Mouse (Mus musculus): ENCODE results near the gene Col6a5. TPM values are rescaled to one million over a fixed set of nuclear protein-coding genes. Genes with fewer than 3 reads are reported as not detected.

Col6a5 gene
- total RNA-seq (2022): 1 to 10 TPM; 2.3 to 9.6 (median 5.9) TPM

DNA sequence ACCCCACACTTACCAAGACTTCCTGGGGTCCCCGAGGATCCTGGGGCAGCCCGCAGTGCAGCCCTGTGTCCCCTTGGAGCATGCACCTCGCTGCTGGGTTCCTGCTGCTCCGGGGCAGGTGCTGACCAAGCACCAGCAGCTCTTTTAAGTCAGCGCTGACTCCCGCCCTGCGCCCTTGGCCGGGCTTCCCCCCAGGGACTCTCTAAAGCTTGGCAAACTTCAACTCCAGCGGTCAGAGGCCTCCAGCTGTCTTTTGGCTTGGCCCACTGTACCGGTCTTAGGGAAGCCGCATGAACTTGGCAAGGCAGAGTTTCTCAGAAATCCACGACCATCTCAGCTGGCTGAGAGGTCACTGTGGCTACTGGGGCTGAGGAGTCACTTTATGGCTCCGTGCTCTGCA is at the start of gene Col6a5:
Gene Col6a5 (minus strand): TSS at position 111 of the 400 bp plus-strand sequence.
- DNase-seq: peak; percentile 57

DNA sequence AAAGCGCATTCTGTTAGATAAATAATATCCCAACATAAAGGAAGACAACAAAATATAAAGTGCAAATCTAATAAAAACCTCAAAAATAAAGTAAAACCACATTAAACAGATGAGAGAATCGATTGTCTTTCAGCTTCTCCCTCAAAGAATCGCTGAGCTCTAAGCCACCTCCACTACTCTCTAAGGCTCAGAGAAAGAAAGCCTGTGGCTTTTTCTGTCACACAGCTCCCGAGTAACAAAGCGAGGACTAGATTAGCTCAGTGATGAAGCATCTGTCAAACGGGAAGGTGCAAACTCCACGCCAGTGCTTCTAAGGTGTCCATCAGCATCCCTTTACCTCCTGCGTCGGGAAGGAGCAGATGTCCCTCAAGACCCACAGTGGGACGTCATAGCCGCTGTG is 37.5 kb upstream of the Col6a5 start:
- no peak for DNase-seq

DNA sequence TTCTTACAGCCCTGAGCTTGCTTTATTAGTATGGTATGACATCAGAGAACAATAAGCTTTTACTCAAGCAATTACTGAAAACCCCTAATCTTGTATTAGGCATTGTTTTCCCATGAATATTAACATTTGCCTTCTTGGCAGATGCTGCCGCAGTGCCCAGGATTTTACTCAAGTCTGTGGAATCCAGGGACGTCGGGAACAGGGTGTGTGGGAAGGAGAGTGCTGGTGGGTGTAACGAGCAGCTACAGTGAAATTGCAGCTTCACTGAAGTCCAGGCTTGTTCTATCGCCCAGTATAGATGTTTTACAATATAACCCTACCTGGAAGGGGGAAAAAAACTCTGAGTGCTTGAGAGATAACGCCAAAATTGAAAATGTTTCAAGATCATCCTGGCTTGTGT is 32.0 kb upstream of the Col6a5 start:
- no peak for DNase-seq

DNA sequence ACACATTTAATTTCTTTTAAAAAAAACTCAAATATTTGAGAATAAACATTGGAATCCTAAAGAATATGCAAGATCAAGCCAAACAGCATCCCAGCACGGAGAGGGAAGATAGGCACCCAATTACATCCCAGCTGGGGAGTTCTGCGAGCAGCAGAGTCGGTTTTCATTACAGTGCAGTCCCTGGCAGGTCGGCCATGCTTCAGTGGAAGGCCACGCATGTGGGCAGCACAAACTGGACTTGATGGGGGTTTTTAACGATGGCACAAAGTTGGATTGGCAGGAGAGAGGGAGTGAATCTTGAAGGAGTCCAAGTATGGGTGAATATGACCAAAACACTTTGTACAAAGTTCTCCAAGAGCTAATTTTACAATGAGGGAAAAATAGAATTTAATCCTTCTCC is 29.7 kb upstream of the Col6a5 start:
- no peak for DNase-seq

DNA sequence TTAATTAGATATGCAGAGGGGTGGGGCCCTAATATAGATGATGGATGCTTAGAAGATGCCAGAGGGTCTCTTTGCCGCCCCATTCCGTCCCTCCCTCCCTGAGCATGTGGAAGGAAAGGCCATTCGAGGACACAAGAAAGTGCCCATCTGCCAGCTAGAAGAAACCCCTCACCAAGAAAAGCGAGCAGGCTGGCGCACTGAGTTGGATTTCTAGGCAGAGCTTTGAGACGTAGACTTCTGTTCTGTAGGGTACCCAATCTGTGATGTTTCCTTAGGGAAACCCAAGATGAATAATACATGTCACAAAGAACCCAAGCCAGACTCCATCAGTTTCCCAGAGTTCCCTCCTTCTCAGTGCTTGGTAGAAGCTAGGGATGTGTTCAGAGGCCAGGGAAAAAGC is 29.0 kb upstream of the Col6a5 start:
- DNase-seq: no peak

DNA sequence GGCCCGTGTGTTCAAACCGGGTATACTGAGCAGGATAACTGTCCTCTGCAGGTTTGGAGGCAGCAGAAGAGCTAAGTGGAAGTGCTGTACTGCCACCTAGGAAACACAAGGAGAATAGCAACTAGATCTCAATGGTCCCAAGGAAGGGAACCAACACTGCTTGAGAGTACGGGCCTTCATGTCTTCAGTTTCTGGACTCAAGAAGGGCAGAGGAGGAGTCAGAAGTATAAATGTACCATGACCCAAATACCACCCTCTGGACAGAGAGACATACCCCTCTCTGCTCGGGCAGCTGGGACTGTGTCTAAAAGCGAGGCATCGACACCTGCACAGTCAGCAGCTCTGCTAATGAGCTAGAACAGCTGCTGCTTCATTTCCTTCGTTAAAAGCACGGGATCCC is 27.7 kb upstream of the Col6a5 start:
- DNase-seq: peak; percentile 2

DNA sequence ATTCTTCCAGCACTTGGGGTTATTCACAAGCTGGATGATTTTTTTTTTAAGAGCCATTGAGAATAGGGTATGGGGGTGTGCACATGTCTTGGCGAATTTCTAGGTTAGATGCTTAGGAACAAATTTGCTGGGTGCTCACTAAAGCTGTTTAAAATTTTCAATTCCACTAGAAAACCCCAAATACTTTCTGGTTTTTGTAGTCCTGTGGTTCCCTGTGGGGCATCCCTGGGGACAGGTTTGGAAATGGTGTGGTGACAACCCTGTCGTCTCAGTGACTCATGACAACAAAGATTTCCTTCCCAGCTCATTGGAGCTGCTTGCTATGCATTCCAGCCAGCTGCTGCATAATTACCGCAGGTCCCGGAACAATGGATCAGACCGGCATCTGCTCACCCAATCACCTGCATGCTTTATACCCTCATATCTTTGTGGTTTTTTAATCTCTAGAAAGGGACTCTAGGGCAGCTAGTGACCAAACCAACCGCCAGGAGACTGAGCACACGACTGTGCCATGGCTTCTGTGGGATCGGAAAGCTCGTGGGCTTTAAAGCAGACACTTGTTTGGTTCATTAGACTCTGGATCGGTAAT is 24.6 kb upstream of the Col6a5 start:
- no peak for DNase-seq

DNA sequence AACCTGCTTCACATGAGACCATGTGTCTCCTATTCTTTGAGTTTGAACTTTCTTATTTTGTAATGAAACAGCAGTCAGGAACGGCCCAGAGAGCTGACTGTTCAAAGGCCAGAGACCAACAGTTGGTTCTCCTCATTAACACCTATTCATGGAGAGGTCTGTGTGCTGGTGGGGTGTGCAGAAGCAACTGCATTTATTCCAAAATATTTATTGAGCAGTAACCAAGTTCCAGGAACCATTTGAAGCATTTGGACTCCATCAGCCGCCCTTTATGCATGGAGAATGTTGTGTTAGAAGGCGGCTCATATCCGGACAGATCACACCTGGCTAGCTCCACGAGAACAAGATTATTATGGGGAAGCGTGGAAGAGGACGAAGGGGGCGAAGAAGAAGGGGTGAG is 18.0 kb upstream of the Col6a5 start:
- DNase-seq: no peak

DNA sequence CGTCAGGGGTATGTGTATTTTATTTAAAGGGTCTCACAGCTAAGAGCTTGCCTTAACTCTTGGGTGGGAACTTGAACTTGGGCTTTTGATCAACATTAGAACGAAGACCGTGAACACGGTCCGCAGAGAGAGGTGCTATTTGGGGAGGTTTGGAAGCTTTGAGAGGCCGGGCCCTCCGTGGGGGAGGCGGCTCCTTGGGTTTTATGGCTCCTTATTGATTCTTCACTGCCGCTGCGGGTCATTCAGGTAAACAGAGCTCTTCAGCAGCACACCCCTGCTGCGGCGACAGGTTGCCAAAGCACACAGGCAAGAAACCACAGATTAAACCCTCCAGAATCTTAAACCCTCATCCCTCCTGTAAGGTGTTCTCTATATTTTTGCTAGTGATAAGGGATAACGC is 16.4 kb upstream of the Col6a5 start:
- DNase-seq: no peak

DNA sequence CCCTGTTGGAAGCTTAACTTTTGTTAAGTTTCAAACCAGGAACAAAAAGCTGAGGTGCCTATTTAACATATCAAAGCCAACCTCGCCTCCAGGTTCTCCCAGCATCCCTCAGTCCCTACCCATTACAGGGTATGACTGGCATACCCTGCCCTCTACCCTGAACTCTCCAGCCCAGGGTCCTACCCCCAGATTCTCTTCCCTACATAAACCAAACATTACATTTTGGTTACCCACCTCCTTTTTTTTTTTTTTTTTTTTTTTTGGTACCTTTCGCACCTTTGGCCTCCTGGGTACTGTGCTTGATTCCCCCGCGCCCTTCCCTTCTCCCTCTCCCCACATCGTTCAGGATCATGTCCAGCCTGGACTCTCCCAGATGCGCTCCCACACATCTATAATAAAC is 15.9 kb upstream of the Col6a5 start:
- DNase-seq: no peak

DNA sequence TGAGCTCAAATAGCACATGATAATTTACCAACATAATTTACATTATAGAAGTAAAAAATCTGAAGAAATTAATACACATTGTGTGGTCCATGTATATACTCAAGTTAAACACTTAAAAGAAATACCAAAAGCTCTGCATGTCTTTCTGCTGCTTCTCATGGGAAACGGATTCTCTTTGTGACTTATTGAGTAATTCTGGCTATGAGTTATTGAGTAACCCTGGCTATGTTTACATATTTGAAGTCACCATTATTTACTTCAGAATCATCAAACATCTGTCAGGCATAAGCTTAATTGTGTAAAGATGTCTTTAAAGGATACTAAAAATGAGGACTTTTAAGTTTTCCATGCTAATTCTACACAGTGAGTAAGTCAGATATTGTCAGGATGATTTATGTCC is 13.3 kb upstream of the Col6a5 start:
- no peak for DNase-seq

DNA sequence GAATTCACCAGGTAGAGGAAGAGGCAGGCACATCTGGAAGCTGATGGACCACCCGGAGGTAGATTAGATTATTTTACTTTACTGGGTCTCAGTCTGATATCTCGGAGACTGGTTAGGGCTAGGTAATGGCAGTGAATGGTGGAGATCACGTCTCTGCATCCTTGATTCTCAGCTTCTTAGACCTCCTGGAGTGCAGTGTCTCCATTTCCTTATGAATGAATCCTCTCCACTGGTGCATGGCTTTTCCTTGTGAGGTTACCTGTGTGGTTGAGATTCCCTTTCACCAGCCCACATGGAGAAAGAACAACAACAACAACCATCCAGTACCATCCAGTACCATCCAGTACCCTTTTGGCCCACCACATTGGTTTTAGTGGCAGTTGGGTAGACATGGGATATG is 11.6 kb upstream of the Col6a5 start:
- DNase-seq: no peak

DNA sequence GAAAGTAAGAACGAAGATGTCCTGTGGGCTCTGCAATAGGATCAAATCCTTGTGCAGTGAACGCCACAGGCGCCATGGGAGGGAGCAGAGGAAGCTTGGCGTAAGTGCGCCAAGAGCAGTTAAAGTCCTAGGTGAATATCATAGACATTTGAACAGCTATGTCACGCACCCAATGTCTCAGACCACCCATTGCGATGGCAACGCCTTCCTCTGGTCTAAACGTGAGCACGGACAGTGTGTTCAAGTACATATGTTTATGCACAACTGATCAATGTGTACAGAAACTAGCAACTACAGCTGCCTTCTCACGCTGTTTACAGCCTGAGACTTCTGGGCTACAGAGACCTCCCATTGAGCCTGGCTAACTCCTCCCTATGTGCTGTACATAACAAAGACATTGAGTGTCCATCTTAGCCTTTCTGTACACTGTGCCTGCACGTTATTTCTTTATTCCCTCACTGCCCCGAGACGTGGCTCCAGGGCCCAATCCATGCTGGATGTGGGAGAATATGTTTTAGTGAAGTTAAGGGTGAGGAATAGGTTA is 11.0 kb upstream of the Col6a5 start:
- no peak for DNase-seq

DNA sequence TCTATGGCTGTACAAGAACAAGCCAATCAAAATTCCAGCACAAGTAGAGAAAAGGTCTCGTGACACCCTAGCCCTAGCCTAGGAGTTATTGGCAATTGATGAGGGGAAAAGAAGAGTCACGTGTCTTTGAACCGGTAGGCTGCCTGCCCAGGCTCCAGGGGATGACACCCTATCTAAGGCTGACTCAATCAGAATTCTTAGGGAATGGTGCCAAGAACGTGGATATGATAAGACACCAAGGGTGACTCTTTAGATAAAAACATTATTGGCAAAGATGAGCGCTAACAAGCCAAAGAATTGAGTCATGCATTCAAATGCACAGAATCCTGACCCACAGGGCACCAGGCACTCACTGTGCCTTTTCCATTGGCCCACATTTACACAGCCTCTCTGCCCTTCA is 10.5 kb upstream of the Col6a5 start:
- DNase-seq: no peak

DNA sequence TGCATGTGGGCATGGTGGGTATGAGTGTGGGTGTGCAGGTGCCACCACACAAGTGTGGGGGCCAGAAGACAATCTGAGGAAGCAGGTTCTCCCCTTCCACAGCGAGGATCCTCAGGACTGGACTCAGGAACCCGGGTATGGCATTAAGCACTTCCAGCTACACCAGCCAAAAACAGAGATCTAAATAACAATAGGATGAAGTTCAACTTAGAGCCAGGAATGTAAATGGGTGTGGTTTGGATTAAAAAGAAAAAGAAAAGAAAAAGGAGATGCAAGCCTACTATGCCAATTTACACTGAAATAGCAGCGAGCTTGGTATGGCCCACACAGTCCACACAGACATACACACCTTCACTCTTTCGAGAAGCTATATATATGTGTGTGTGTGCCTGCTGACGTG is 7.5 kb upstream of the Col6a5 start:
- DNase-seq: no peak

DNA sequence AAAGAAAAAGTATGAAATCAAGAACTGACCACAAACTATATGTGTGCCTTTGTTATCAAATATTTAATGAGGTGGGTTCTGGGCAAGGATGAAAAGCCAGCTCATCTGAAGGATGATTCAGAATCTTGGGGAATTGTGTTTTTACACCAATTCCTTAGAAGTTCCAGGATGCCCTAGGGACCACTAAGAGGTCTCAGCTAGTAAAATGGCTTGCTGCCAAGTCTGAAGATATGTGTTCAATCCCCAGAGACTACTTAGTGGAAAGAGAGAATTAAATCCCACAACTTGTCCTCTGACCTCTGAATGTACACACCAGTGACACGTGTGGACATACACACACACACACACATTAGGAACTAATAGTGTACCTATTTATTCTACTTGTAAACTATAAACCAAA is 1.3 kb downstream of the Col6a5 start:
- DNase-seq: no peak

DNA sequence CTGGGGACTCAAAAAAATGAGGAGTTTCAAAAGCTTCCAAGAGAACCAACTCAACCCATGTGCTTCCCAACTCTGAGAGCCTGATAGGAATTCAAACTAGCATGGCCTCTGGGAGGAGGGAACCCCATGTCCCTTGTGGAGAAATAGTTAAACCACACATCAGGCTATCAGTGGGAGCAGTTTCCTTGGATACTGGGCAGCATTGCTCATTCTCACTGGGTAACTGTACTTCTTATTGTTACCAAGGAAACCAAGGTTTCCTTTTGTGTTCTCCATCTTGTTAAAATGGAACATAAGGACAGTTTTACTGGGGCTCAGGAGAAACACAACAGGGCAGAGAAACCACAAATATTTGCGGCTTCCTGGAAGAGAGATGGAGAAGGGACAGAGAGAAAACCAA is 10.7 kb downstream of the Col6a5 start:
- no peak for DNase-seq

DNA sequence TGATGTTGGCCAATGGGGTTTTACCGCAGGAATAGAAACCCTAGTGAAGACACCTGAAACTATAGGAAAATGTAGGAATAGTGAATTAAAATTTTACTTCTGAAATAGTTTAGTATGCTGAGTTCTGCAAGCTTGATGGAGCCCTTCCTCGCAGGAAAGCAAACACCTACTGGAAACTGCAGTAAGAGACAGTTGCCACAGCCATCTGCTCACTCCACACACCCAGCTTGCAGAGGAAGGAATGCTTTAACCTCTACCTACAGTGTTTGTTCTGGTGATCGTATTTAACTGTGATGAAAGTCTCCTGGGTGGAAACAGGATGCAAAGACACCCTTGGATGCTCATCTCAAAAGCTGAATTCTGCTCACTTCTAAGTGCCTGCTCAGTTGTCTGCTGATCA is 12.9 kb downstream of the Col6a5 start:
- DNase-seq: no peak

DNA sequence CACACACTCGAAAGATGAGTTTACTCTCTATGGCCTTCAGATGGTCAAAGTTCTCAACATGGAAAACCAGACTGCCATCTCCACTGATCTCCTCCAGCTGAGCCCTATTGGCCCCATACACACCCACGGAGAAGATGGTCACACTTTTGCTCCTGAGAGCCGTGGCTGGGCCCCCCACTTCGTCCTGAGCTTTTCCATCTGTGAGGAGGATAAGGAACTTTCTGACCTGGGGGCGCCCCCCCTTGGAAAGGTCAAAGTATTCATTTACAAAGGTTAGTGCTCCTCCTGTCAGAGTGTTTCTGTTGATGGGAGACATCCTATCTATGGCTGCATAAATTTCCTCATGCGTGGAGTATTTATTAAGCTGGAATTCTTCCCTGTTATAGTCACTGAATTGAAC is 26.6 kb downstream of the Col6a5 start:
- DNase-seq: no peak

DNA sequence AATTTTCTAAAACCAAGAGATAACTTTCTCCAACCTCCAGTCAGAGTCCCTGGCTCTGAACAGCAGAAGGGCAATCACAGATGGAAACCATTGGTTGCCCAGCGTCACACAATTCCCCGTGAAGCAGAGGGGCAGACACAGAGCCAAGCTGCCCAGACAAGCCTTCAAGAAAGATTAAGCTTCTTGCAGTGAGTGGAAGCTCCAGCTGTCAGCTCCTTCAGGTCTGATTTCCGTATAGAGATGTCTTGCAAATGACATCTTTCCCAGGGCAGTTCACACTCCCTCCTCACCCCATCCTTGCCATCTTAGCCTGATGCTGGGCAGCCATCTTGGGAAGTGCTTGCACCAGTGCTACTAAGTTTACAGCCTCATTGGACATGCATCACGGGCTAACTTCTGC is 31.2 kb downstream of the Col6a5 start:
- DNase-seq: no peak

DNA sequence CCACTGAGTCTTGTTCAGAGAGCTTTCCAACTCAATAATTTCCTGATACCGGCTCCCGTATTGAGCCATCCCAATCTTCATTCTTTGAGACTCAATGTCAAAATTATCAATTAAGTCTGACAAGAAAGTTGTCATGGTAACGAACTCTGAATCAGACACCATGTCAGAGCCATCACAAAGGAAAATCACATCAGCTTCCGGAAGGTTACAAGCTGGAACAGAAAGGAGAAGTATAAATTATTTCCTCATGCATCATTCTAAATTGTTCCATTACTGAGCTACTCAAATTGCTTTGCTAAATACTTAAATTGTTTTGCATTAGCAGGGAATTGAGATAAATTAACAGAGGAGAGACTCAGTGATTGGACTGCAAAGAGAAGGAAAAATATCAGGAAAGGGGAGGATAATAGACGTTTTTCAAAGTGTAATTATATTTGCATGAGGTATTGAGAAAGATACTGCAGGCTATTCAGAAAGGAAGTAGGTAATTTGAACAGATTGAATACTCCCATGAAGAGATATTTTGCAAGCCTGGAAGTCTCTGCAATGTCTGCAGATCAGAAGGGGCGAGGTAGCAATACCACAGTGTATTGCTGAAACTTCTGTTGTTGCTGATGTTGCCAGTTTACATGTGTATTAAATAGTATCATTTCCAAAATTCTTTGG is 31.9 kb downstream of the Col6a5 start:
- DNase-seq: no peak

DNA sequence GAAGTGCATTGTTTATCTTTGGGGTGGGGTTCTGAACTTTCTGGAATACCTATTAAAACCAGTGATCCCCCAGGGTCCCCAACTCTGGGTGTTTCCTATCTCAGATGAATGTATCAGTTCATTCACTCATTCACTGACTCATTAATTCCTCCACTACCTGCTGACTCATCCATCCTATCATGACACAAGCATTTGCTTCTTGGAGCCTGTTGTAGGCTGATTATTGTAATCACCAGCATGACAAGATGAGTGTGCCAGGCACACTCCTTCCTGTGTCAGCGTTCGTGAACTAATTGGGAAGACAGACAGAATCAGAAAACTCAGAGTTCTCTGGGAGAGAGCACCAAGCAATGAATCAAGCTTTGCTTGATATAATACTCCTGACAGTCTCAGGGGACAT is 36.8 kb downstream of the Col6a5 start:
- DNase-seq: no peak

DNA sequence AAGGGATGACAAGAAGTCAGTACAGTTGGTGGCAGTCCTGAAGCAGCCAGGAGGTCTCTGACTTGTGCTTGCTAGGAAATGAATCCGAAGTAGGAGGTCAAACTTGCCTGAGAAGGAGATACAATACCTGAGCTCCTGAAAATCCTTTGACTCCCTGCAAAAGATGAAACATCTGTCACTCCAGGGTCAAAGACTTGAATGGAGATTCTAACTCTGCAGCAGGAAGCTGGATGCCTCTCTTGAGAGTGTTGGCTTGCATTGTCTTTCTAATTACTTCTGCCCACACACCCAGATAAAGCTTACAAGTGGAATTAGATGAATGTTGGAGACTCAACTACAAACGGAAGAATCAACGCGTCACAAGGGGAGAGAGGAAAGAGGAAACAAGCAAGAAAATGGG is 45.3 kb downstream of the Col6a5 start:
- DNase-seq: no peak

DNA sequence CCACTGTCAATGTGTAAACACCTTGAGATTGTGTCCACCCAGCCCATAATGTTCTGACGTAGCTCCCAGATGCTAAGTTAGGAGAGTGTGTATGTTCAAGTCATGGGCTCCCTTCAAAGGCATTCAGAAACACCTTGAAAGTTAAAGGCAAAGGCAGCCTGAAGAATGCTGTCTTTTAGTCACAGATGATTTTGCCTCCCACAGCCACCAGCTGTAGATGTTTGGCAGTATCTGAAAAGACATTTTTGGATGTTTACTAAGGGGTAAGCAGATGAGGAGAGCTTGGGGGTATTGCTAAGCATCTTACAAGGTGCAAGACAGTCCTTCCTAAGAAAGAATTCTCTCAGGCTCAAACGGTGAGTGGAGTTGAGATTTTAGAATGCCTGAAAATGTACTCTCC is 50.3 kb downstream of the Col6a5 start:
- no peak for DNase-seq

DNA sequence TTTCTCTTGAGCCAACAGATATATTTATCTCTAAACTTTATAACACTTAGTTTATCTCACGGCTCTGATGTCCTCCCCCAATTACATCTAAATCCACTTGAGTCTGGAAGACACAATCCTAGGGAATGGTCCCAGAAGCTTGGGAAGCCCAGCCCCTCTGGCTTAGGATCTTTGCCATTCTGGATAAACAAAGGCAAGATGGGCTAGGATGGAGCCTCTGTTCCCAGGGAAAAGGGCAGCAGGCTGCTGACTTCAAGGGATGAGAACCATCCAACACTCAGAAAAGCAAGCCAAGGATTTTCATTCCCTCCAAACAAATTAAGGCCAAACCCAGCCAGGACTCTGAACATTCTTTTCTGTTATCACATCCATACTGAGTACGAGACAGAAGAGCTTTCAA is 51.1 kb downstream of the Col6a5 start:
- no peak for DNase-seq
